Mouse (Mus musculus): ENCODE measurements around the gene Il16.

The Il16 gene

DNA sequence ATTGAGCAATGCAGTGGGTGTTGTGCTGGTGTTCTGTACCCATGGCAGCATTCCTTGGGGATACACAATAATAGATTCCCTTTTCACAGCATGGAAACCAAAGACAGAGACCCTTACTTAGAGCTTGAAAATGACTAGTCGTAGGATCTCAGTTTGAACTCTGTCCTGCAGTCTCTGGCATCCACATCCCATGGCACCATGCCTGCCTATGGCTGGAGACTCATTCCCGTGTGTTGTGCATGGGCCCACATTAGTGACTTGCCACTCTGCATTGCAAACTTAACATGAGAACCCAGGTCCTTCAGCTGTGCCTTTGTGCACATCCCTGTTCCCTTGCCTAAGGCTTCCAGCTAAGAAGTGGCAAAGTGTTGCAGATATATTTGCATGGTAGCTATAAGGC lies 100.8 kb downstream of the Il16 start:
- DNase-seq (ENCODE audit: low spot score in 2 of 2), result no peak

DNA sequence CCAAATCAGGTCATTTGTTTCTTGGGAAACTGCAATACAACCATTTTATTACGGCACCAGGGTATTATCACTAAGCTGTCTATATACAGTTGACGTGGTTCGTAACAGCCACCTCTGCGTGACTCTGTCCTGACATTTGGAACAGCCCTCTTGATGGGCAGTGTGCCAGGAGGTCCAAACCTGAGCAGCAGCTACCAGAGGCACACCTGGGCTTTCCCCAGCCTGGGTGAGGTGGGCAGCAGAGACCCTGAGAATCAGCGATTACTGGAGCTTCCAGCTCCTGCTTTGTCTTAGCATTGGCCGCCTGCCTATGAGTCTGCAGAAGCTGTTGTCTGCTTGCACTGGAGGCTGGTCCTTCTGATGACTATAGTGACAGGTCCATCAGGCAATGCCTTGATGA lies 101.9 kb downstream of the Il16 start:
- DNase-seq (ENCODE audit: low spot score in 2 of 2), result no peak

DNA sequence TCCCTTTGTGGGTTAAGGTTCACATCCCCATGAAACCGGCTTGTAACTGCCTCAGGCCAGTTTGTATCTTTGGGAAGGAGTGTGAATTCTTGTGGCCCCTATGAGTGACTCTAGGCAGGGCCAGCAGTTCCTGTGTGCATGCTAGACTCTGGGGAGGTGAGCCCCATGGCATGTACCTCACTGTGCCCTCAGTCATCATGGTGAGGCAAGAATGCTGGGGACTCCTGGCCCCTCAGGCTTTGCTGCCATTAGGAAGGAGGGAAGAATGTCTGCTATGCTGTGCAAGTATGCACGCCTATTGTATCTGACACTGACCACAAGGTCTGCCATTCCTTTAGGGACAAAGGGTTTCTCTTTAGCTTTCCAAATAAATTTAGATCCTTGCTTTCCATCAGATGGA lies 104.4 kb downstream of the Il16 start:
- no peak for DNase-seq (ENCODE audit: low spot score in 2 of 2)

DNA sequence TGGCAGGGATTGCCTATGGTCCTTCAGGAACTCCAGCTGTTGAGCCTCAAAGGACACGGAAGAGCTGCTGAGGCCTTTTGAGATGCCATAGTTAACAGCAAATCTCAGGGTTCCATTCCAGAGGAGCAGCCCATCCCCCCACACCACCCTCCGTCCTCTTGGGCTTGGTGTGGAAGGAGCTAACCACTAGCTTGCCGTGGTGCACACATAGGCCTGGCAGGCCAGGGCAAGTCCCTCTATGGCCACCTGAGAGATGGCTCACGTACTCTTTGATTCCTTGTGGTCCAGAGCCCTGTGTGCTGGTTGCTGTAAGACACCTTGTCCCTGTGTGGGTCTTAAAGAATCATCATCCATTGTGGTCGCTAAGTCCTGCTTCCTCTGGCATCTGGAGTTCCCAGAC lies 104.9 kb downstream of the Il16 start:
- DNase-seq (ENCODE audit: low spot score in 2 of 2), result no peak

DNA sequence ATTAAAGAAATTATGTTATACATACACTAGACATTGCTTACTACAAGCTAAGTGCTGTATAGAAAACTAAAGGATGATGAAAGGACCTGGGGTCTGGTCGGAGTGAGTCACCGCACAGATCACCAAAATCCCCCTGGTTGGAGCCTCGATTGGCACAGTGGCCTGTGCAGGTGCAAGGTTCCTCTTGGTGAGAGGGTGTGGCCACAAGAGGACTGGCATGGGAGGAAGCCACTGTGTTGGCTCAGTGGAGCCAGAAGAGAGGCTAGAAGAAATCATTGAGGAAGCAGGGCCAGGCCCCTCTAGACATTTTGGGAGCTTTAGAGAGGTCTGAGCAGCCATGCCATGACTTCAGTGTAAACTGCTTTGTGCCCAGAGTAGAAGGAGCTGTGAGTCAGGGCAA lies 106.4 kb downstream of the Il16 start:
- no peak for DNase-seq (ENCODE audit: low spot score in 2 of 2)

DNA sequence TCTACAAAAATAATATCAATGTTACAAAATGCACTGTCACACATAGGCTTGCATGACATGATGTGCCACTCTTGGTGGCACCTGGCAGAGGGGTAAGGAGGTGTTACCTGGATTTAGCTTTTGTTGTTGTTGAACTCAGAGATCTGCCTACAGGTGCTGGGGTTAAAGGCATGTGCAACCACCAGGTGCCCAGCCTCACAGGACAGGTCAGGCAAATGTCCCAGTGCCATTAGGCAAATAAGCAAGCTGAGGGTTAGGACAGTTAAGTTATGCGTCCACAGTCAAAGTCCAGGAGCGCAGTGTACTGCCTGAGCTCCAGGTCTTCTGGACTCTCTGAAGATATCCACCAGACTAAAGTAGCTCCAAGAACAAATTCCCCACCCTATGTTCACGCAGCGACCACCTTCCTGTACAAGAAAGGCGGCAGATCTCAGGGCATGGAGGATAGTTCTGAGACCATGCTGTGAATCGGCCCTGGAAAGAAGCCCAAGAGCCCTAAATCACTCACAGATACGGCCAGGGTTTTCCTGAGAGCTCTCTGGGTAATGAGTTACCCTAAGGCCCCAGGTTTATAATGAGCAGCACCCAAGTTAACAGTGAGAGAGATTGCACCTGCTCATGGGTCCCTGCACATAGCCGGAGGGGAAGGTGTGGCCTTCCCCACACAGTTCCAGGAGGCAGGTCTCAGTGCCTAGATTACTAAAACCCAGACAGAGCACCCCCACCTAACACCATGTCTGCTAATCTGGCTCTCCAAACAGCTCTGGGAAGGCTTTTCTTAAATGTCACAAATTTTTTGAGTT lies 107.5 kb downstream of the Il16 start:
- DNase-seq (ENCODE audit: low spot score in 2 of 2), result no peak

DNA sequence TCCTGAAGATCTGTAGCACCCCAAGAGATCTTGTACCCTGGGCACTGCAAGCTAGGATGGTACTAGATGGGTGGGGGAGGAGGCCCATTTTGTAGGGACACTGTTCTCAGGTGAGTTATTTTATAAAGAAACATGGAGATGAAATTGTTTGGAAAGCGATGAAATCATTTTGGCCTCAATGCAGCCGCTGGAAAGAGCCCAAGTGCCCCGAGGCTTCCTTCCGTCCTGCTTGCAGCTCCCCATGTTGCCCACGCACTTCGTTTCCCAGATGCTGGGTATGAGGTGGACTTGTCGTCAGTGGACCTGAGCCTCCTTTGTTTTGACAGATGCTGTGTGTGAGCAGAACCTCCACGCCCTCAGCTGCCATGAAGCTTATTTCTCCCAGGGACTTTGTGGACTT lies 109.1 kb downstream of the Il16 start:
- no peak for DNase-seq (ENCODE audit: low spot score in 2 of 2)

DNA sequence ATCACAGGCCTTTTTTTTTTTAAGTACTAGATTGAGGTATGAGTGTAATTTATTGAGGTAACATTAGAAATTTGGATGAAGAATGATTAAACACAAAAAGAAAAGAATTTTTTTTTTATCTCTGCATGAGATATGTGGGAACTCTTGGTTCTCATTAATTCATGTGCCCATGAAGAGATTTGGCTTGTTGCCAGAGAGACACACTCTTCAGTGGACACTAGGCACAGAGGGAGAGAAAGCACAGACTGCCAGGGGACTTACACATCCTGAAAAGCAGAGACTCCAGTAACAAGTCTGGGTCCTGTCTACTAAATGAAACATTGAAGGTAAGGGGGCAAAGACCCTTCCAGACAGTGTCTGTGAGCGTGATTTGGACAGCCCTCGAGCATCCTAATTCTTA lies 109.8 kb downstream of the Il16 start:
- no peak for DNase-seq (ENCODE audit: low spot score in 2 of 2)

DNA sequence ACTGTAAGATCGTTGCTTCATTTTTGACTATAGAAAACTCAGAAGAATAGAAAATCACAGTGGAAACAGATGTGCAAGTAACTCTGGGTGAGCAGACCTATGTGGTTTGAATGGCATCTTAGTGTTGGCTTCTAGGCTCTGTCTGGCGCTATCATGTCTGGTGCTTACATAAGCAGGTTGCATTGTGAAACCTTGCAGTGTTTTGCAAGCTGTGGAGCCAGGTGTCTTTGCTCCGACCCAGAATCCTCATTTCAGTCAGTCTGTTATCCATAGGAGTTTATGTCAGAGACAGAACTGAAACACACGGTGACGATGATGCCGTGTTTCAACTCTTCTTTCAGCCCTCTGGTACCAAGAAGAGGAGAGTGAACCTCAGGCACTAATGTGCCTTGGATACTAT lies 111.7 kb downstream of the Il16 start:
- DNase-seq (ENCODE audit: low spot score in 2 of 2), result no peak

DNA sequence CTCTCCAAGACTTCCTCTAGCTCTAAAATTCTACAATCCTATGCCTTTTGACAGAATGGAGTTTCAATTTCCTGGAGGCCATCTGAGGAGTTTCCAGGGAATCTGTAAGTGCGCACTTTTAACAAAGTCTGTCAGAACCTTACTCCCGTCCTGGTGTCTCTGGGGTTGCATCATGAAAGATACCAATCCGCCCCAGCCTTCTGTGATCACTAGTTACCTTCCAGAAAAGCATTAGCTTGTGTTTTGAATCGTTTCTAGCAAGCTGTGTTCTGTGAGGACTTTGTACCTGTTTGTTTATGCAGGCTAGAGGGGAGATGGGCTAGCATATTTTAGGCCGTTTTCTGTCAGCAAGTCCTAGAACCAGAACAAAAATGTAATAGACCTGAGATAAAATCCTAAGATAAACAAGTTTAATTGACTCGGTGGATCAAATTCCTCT lies 112.8 kb downstream of the Il16 start:
- no peak for DNase-seq (ENCODE audit: low spot score in 2 of 2)

DNA sequence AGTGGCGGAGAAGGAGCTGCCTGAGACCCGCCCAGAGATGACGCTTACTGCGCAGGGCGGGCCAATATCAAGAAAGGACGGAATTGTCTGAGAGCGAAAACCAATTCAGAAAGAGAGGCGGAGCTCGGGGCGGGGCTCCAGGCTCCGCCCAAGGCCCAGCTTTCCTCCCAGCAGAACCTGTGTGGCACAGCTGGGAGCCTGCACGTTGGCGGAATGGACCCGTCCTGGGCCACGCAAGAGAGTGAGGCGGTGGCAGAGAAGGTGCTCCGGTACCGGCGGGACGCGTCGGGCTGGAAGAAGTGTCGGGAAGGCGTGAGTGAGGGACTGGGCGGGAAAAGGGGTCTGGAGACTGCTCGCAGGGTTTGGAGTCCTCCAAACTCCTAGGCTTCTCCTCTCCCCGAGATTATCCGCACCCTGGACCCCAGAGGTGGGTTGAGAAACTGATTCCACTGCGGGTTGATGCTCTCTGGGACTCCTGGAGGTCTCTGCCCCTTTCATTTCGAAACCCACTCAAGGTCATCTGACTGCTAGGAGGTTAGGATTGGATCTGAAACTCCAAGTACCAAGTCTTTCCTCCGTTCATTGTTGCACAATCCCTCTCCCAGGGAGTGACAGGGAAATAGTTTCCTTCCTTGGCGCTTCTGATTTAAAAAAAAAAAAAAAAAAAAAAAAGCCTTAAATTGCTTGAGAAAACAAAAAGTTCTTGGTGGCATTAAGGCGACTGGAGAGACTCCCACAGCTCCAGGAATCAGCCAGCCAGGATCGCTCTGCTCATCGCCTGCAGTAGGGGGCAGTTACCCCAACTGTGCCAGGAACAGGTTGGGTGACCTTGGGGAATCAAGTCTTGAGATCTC lies 113.5 kb downstream of the Il16 start, which contains the start of gene Stard5:
TSS of gene Stard5 (plus strand) at position 132 of the 854 bp plus-strand sequence.
- DNase-seq (ENCODE audit: low spot score in 2 of 2), result peak; percentile 93 to 95

DNA sequence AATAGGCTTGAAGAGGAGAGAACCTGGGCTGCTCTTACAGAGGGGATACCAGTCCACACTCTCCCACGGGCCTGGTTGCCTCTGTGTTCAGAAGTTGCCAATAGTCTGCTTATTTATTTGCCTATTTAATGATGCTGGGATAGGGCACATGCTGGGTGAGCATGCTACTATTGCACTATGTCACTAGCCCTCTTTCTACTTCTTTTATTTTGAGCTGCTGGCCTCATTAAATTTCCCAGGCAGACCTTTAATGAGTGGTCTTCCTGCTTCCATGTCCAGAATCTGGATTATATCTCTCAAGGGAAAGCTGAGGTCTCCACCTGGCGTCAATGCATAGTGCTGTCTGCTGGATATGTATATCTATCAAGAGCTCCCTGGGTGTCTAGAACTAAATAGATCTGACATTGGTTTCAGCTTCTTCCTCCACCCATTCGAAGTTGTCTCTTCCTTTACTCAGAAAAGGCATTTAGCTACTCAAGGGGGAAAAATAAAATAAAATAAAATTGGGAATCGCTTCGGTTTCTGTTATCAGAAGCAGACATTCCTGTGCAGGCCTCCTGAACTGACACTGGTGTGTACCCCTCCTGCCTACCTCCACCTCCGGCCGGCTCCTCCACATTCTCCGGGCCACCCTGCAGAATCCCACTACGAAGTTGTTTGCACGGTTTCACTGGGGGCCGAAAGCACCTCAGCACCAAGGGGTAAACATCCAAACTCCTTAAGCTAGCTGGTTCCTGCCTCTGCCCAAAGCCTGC lies 114.3 kb downstream of the Il16 start:
- DNase-seq (ENCODE audit: low spot score in 2 of 2), result no peak

DNA sequence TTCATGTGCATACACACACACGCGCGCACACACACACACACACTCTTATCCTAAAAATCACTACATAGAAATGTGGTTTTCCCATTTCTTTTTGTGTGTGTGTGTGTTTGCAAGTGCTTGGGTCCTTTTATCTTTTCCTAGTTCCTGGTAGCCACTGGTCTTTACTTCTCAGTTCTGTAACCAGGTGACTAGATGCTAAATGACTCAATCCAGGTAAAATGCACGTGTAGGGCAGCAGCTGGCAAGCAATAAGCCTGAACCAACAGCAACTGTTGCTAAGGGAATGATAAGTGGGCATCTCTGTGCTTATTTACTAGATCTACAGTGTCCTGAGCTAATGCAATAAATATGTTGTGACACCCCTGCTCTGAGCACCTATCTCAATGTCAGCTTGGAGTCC lies 118.2 kb downstream of the Il16 start:
- no peak for DNase-seq (ENCODE audit: low spot score in 2 of 2)

DNA sequence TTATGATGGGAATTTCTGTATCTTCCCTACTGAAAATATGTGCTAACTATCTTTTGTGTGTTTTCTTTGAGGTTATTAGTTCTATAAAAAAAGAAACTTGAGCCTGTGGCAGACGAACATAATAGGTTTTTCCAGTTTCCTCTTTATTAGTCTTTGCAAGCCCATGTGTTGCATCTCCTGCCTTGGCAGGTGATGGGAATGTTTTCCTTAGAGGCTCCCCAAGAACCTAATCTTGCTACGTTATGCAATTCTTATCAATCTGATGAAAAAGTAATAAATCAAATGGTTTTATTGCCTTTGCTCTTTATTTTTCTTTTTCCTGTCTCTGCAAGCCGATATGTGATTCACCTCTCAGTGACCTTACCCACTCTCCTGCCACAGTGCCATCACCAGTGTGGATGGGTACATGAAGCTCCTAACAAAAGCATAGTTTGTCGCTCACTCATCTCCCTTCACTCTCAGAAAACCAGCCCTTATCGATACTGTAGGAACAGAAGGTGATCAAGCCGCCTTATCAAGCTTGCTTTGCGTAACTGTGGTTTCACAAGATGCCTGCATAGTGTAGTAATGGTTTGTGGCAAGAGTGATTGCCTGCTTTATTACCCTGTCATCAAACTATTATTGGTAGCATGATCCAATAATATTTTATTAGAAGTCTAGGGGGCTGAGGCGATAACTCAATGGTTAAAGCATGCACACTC lies 118.8 kb downstream of the Il16 start:
- no peak for DNase-seq (ENCODE audit: low spot score in 2 of 2)

DNA sequence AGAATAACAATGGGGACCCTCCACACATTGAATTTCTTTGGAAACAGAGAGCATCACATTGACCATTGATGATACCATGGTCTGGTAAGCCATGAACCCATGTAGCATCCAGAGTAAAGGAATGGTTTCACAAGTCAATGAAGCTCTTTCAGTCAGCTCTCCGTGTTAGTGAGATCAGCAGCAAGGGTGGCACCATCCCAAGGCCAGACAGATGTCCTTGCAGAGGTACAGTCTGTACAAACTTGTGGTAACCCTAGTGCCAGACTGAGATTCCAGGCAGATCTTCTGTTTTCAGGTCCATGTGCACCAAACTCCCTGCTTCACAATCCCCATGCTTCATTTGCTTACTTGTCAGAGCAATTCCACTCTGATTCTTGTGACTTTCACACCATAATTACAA lies 121.5 kb downstream of the Il16 start:
- DNase-seq (ENCODE audit: low spot score in 2 of 2), result no peak

DNA sequence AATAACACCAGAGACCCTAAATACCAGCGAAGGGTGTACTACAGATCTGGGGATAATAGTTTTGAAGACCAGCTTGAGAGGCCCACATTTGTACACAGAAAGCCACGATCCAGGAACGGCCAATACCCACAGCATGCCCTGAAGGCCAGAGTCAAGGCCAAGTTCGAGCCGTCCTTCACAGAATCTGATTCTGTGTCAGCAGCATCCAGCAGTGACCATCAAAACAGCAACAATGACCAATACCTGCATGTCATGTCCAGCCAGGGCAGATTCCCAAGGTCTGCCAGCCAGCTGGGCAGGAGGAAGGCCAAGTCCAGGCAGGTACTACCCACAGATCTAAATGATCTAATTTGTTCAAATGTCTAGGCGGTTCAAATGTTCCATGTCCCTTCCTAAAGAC lies 122.9 kb downstream of the Il16 start:
- peak in 1 of 2 experiments; percentile 34 for DNase-seq (ENCODE audit: low spot score in 2 of 2)

DNA sequence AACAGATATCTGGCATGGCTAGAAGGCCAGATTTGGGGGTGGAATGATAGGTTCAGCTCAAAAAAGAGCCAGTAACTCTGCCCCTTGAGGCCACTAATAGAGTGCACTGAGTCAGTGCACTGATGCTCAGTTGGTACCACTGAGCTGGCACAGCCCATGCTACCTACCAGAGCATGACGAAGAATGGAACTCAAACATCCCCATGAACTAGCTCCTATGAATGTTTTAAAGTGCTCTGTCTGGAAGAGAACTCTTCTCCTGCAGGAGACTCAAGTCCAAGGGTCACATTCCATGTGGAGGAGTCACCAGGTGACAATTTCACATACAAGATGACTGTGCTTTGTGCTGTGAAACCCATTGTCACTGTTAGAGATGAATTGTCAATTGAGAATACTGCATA lies 126.8 kb downstream of the Il16 start:
- no peak for DNase-seq (ENCODE audit: low spot score in 2 of 2)

DNA sequence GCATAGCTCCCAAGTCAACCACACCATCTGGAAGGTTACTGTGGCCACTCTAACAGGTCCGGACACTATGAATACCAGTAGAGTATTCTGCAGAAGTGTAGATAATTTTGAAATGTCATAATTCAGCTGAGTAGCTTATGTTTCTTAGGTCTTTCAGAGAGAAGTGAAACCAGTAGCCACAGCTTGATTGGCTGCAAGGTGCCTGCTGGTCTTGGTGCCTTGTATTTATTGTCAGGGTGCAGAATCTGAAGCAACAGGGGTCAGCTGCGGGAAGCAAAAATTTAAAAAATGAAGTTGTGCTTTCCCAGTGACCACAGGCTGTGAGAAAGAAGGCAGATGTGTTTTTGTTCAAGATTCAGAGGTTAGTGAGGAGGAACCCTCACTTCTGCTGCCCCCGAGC lies 129.3 kb downstream of the Il16 start:
- no peak for DNase-seq (ENCODE audit: low spot score in 2 of 2)

DNA sequence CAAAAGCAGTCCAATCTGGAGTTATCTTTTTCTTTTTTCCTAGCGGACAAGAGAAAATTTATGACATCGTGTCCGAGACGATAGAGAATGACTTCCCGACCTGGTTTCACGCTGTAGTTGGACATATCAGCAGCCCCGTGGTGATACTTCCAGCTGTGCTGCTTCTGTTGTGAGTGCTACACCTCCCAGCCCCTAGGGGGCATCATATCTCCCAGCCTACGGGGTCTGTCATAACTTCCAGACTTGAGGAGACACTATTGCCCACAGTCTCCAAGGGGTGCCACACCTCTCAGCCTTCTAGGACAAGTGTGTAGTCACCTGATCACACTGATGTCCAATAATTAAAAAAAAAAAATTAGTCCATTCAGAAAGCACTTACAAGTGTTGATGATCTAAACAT lies 129.7 kb downstream of the Il16 start:
- DNase-seq (ENCODE audit: low spot score in 2 of 2), result no peak

DNA sequence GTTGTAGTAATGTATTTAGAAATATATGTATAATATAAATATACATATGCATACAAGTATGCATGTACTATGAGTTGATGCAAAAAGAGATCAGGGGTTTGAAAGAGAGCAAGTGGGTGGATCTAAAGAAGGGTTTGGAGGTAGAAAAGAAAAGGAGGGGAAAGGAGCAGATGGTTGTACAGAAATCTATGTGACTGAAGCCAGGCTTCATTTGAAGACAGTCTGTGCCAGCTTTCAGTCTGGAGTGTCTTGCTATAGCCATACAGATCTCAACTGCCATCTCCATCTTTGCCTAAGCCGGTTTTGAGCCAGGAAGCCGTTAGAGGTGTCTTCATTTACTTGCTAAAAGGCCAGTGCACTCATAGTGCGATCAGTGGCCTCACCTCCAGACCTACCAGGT lies 130.3 kb downstream of the Il16 start:
- no peak for DNase-seq (ENCODE audit: low spot score in 2 of 2)

DNA sequence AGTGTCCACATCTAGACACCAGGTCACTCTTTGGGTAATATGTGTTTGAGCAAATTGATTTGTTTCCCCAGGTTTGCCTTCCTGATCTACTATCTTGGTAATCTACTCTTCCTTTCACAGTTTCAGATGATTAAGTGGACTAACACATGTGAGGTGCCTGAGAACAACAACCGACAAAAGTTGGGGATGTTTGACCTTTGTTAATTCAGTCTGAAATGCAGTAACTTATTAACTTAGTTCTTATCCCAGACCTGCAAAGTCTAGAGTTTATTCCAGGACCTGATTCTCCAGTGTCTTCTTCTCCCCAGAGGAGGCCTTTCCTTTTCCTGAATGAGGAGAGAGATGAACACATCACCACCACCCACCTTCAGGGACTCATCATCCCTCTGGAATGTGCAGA lies 133.6 kb downstream of the Il16 start:
- no peak for DNase-seq (ENCODE audit: low spot score in 2 of 2)

DNA sequence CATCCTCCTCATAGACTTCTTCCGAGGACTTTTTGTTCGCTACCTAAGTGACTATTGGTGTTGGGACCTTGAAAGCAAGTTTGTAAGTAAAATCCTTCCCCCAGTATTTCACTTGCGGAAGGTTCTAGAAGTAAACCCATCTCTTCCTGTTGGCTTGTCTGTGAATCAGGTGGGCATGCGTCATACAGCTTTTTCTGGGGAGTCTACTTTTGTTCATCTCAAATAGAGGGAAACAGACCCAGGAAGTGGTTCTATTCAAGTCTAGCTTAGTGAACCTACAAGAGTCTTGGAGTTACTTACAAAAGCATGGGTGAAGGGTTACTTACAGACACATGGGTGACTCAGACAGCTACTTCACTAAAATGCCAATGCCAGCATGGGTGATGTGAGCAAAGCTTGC lies 135.6 kb downstream of the Il16 start:
- no peak for DNase-seq (ENCODE audit: low spot score in 2 of 2)

Measured in urinary bladder, postnatal 36 days (tissue).